Mouse (Mus musculus): Measurements from ENCODE around the gene Lrrc4.

GRCm38 (mm10) chr6:28635531-28636348 lies 195.8 kb downstream of the Lrrc4 start:
- TF ChIP-seq CTCF (IDR thresholded peaks at IDR 0.05; ENCODE audit: borderline replicate concordance, insufficient read depth, low read depth, low read length) (no peak), POLR2A (IDR thresholded peaks at IDR 0.05; ENCODE audit: borderline replicate concordance, insufficient read depth, low read length) (no peak)

All from cerebellum, adult 2 months (tissue).